Mouse (Mus musculus) hindbrain, embryonic 14.5 days (tissue): ENCODE data around the gene Cldn5. TPM values are rescaled to one million over a fixed set of nuclear protein-coding genes. Genes with fewer than 3 reads are reported as not detected.
A peak's percentile ranks its signal among the peaks of the same experiment; 100 is the strongest.

ENCODE experiments used
- ATAC-seq: fragments of 200-750 bp; cut with Nextera tagmentation; 2 replicates; pipeline ENCODE4 v1.8.0; 2017; ENCODE audit warnings: moderate number of reproducible peaks, mild to moderate bottlenecking, moderate TSS enrichment, moderate library complexity; ENCODE audit not compliant: low FRiP score
- DNase-seq: peaks from one replicate; pipeline ENCODE4 v3.0.0-alpha.2; 2015; ENCODE audit warnings: low spot score
- H3K27ac ChIP-seq: fragments of 300-500 bp; sonication (generic); 2 replicates; pipeline ENCODE4 v1.5.1; 2014; ENCODE audit warnings: mild to moderate bottlenecking, moderate library complexity
- H3K27me3 ChIP-seq: fragments of 300-500 bp; sonication (generic); 2 replicates; pipeline ENCODE4 v1.6.1; 2014; ENCODE audit warnings: mild to moderate bottlenecking, low read length, mixed read lengths; ENCODE audit not compliant: control insufficient read depth, insufficient read depth
- H3K36me3 ChIP-seq: fragments of 300-500 bp; sonication (generic); replicated peaks from 2 replicates; pipeline ENCODE4 v1.6.1; 2014; ENCODE audit not compliant: control insufficient read depth, insufficient read depth
- H3K4me1 ChIP-seq: fragments of 300-500 bp; sonication (generic); replicated peaks from 2 replicates; pipeline ENCODE4 v1.6.1; 2014; ENCODE audit warnings: antibody characterized with exemption, low read length, mixed read lengths; ENCODE audit not compliant: control insufficient read depth, insufficient read depth
- H3K4me2 ChIP-seq: fragments of 300-500 bp; sonication (generic); replicated peaks from 2 replicates; pipeline ENCODE4 v1.6.1; 2014; ENCODE audit warnings: mild to moderate bottlenecking, moderate library complexity
- H3K4me3 ChIP-seq: fragments of 300-500 bp; sonication (generic); replicated peaks from 2 replicates; pipeline ENCODE4 v1.5.1; 2014; ENCODE audit warnings: mild to moderate bottlenecking, low read length
- H3K9ac ChIP-seq: fragments of 300-500 bp; sonication (generic); 2 replicates; pipeline ENCODE4 v1.6.1; 2014
- H3K9me3 ChIP-seq: fragments of 300-500 bp; sonication (generic); 2 replicates; pipeline ENCODE4 v1.6.1; 2016; ENCODE audit warnings: low read length; ENCODE audit not compliant: control insufficient read depth
- WGBS: fragments of 180-500 bp; shearing (Covaris S2); extraction: QIAGEN DNeasy Blood & Tissue Kit; methylation state at CpG from one replicate; pipeline ENCODE4 v1.1.7; 2014; 5-methylcytosine and 5-hydroxymethylcytosine counted together
- polyA plus RNA-seq: library from polyadenylated mRNA; unstranded; fragments of >200 nt; fragmentation: Nextera tagmentation; extraction: Ambion mirVana; gene quantifications from 2 replicates; pipeline ENCODE4 v1.2.1, GENCODE M21; 2014

The Cldn5 gene
- polyA plus RNA-seq, 1 experiment from 2014 or later, result 122 TPM

GRCm38 (mm10) chr16:18751885-18752499 lies 24.7 kb upstream of the Cldn5 start:
- ATAC-seq, result no peak
- Histone ChIP-seq H3K9ac (no peak overlapping the region), H3K27ac (no peak overlapping the region), H3K4me2 (no peak overlapping the region), H3K36me3 (no peaks in the 10 kb centered on the region), H3K9me3 (no peaks in the 10 kb centered on the region), H3K4me1 (no peaks in the 10 kb centered on the region), H3K4me3 (no peak overlapping the region), H3K27me3 (no peaks in the 10 kb centered on the region)
- WGBS, result 80% methylated on average over 10 of the region's 10 CpGs
- no peak for DNase-seq

- H3K4me3 ChIP-seq, result no peak overlapping the region
- H3K9me3 ChIP-seq, result peaks cover 4% of the 10 kb centered on the region; the same call in 1 of the 2 replicates
- H3K4me2 ChIP-seq, result no peak overlapping the region
- H3K4me1 ChIP-seq, result no peaks in the 10 kb centered on the region
- DNase-seq (no peak), ATAC-seq (no peak)
- H3K36me3 ChIP-seq, result no peaks in the 10 kb centered on the region
- H3K27ac ChIP-seq, result no peak overlapping the region
- WGBS, result 90% methylated on average over 4 of the region's 4 CpGs
- no peak overlapping the region for H3K9ac ChIP-seq
- no peaks in the 10 kb centered on the region for H3K27me3 ChIP-seq
Observed at GRCm38 (mm10) chr16:18761734-18762133, 14.9 kb upstream of the Cldn5 start.

DNA sequence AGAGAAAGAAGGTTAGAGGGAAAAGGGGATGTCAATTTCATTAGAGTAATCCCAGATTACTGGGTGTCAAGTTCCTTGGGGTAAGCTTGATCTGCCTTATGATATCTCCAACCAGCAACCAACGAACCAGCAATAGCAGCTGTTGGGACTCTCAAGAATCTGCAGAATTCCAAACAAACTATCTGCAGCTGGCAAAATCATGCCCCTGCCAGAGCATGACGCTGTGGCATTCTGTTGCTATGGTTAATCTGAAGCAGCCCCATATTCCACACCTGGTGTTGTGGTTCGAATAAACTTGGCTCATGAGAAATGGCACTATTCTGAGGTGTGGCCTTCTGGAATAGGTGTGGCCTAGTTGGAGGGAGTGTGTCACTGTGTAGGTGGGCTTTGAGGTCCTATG lies 13.7 kb upstream of the Cldn5 start:
- Histone ChIP-seq H3K4me1 (no peaks in the 10 kb centered on the region), H3K9ac (no peak overlapping the region), H3K36me3 (no peaks in the 10 kb centered on the region), H3K27me3 (no peaks in the 10 kb centered on the region), H3K4me3 (no peak overlapping the region), H3K9me3 (peaks cover 4% of the 10 kb centered on the region; the same call in 1 of the 2 replicates), H3K4me2 (no peak overlapping the region), H3K27ac (no peak overlapping the region)
- ATAC-seq, result no peak
- WGBS, result 84% methylated on average over 3 of the region's 3 CpGs
- no peak for DNase-seq

- no peak for ATAC-seq
- 82% methylated on average over 4 of the region's 4 CpGs for WGBS
- no peak for DNase-seq
- H3K4me3 ChIP-seq, result no peak overlapping the region
- H3K36me3 ChIP-seq, result no peaks in the 10 kb centered on the region
- 0 out of 2 replicates have a peak, but pooled peaks cover 3% of the 10 kb centered on the region for H3K9me3 ChIP-seq
- no peak overlapping the region for H3K27ac ChIP-seq
- H3K4me2 ChIP-seq, result no peak overlapping the region
- no peaks in the 10 kb centered on the region for H3K27me3 ChIP-seq
- H3K9ac ChIP-seq, result no peak overlapping the region
- H3K4me1 ChIP-seq, result no peaks in the 10 kb centered on the region
Observed at GRCm38 (mm10) chr16:18766390-18766789, 10.3 kb upstream of the Cldn5 start.

DNA sequence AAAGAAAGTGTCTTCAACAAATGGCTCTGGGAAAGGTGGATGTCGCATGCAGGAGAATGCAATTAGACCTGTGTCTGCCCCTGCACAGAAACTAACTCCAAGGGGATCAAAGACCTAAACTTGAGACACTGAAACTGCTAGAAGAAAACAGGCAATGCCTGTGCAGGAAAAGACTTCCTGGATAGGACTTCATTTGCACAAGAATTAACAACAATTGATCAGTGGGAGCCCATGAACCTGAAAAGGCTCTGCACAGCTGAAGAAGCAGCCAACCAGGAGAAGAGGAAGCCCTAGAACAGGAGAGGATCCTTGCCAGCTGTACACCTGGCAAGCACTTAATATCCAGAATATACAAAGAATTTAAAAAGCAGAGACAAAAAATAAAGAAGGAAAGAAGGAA lies 7.1 kb upstream of the Cldn5 start:
- Histone ChIP-seq H3K4me1 (no peaks in the 10 kb centered on the region), H3K9me3 (0 out of 2 replicates have a peak, but pooled peaks cover 3% of the 10 kb centered on the region), H3K27ac (no peak overlapping the region), H3K9ac (no peak overlapping the region), H3K4me3 (no peak overlapping the region), H3K36me3 (no peaks in the 10 kb centered on the region), H3K27me3 (no peaks in the 10 kb centered on the region), H3K4me2 (no peak overlapping the region)
- no peak for DNase-seq
- 71% methylated on average over 1 of the region's 1 CpGs for WGBS
- ATAC-seq, result no peak

DNA sequence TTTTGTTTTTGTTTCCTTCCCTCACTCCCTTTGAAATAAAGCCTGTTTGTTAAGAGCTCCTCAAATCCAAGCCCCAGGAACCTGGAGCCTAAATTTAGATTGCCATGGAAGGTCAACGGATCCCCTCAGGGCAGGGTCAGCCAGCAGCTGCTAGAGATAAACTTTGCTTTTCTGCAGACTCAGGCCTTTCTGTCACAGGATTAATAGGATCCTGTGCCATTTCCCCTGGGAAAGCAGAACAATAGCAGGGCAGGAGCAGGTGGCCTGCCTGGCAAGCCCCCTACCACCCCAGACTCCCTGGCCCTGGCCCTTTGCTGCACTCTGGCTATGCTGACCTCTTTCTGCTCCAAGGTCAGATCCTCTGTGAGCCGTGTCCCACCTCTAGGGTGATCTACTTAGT lies 2.7 kb upstream of the Cldn5 start:
- DNase-seq, result no peak
- 14% methylated on average over 2 of the region's 2 CpGs for WGBS
- Histone ChIP-seq H3K4me2 (no peak overlapping the region), H3K9ac (no peak overlapping the region), H3K36me3 (no peaks in the 10 kb centered on the region), H3K4me3 (no peak overlapping the region), H3K27ac (no peak overlapping the region), H3K9me3 (0 out of 2 replicates have a peak, but pooled peaks cover 3% of the 10 kb centered on the region), H3K4me1 (peaks cover 6% of the 10 kb centered on the region; the same call in 1 of the 2 replicates), H3K27me3 (peaks cover 39% of the 10 kb centered on the region)
- ATAC-seq, result no peak

- Histone ChIP-seq H3K9me3 (0 out of 2 replicates have a peak, but pooled peaks cover 3% of the 10 kb centered on the region), H3K27ac (no peak overlapping the region), H3K4me1 (peaks cover 6% of the 10 kb centered on the region; the same call in 1 of the 2 replicates), H3K27me3 (peaks cover 43% of the 10 kb centered on the region), H3K4me2 (peak overlapping the region; percentile 79), H3K36me3 (no peaks in the 10 kb centered on the region), H3K9ac (no peak overlapping the region), H3K4me3 (peak overlapping the region; percentile 48)
- no peak for ATAC-seq
- DNase-seq, result no peak
- WGBS, result 23% methylated on average over 18 of the region's 18 CpGs
Observed at GRCm38 (mm10) chr16:18775621-18776555, 759 bp upstream of the Cldn5 start.

GRCm38 (mm10) chr16:18777101-18778080 lies 744 bp downstream of the Cldn5 start:
- WGBS, result 2% methylated on average over 75 of the region's 80 CpGs
- H3K4me2 ChIP-seq, result peak overlapping the region; percentile 79
- H3K9ac ChIP-seq, result peak overlapping the region; percentile 54
- ATAC-seq, result peak; percentile 75
- H3K4me3 ChIP-seq, result peak overlapping the region; percentile 48
- H3K9me3 ChIP-seq, result no peaks in the 10 kb centered on the region
- H3K4me1 ChIP-seq, result peaks cover 6% of the 10 kb centered on the region; the same call in 1 of the 2 replicates
- H3K27ac ChIP-seq, result peak overlapping the region; percentile 38
- DNase-seq, result no peak
- peaks cover 43% of the 10 kb centered on the region for H3K27me3 ChIP-seq
- H3K36me3 ChIP-seq, result no peaks in the 10 kb centered on the region
